ENCODE assay signal across 8 mouse cellular contexts in genomic region chr12:52637506-52638249, GRCm38 (mm10).
DNase-seq lines count a peak whose midpoint lies in the region; ATAC-seq and TF ChIP-seq lines count a peak whose summit lies in the region.

No protein-coding gene starts in this region.

- ATAC-seq in hindbrain, postnatal 0 days: peak; percentile 61; the same call in 1 of the 2 replicates
- ATAC-seq in megakaryocyte, adult 5-6 weeks (ENCODE audit: poor library complexity, severe bottlenecking): peak; percentile 80
- ATAC-seq in stomach, embryonic 14.5 days (ENCODE audit: insufficient number of reproducible peaks, insufficient read depth, low FRiP score, low read depth): no peak

- 54% methylated on average over 14 of the region's 14 CpGs for WGBS in hindbrain, postnatal 0 days
- 54% methylated on average over 14 of the region's 14 CpGs for WGBS in stomach, embryonic 14.5 days

- TF ChIP-seq CTCF in hindbrain, postnatal 0 days (IDR thresholded peaks at IDR 0.05; ENCODE audit: low read depth): peak; percentile 64

- H3K9me3 ChIP-seq in hindbrain, postnatal 0 days (ENCODE audit: low read length): no peaks in the 10 kb centered on the region
- no peaks in the 10 kb centered on the region for H3K9me3 ChIP-seq in stomach, embryonic 14.5 days (ENCODE audit: control insufficient read depth, low read depth, low read length)

- no peaks in the 10 kb centered on the region for H3K36me3 ChIP-seq in hindbrain, postnatal 0 days (ENCODE audit: insufficient read depth, low read length)
- H3K36me3 ChIP-seq in stomach, embryonic 14.5 days (ENCODE audit: control insufficient read depth, insufficient read depth, low read length): no peaks in the 10 kb centered on the region

- no peak overlapping the region for H3K27ac ChIP-seq in hindbrain, postnatal 0 days
- peak overlapping the region; percentile 58; the same call in 1 of the 2 replicates for H3K27ac ChIP-seq in stomach, embryonic 14.5 days (ENCODE audit: low read length)

- 0 out of 2 replicates have a peak overlapping the region, but pooled peaks have one; percentile 10 for H3K4me2 ChIP-seq in hindbrain, postnatal 0 days (ENCODE audit: low read depth, low read length)
- H3K4me2 ChIP-seq in stomach, embryonic 14.5 days (replicated peaks; ENCODE audit: low read depth, low read length): no peak overlapping the region

- 0 out of 2 replicates have a peak overlapping the region, but pooled peaks have one; percentile 7 for H3K4me3 ChIP-seq in hindbrain, postnatal 0 days (ENCODE audit: low read length)
- no peak overlapping the region for H3K4me3 ChIP-seq in stomach, embryonic 14.5 days (ENCODE audit: low read depth, low read length)

- H3K27me3 ChIP-seq in hindbrain, postnatal 0 days (ENCODE audit: insufficient read depth, low read length): no peaks in the 10 kb centered on the region
- H3K27me3 ChIP-seq in stomach, embryonic 14.5 days (ENCODE audit: control insufficient read depth, insufficient read depth, low read length): no peaks in the 10 kb centered on the region

- no peak overlapping the region for H3K9ac ChIP-seq in hindbrain, postnatal 0 days (replicated peaks; ENCODE audit: low read length)
- H3K9ac ChIP-seq in stomach, embryonic 14.5 days (replicated peaks; ENCODE audit: low read depth, low read length): no peak overlapping the region

- H3K4me1 ChIP-seq in hindbrain, postnatal 0 days (ENCODE audit: insufficient read depth, low read length): no peaks in the 10 kb centered on the region
- H3K4me1 ChIP-seq in stomach, embryonic 14.5 days (ENCODE audit: control insufficient read depth, insufficient read depth, low read length): peaks cover 10% of the 10 kb centered on the region

- DNase-seq in urinary bladder, postnatal 25 days (ENCODE audit: low spot score): peak; percentile 31
- DNase-seq in urinary bladder, postnatal 10 days (ENCODE audit: low spot score): no peak
- peak; percentile 67 to 73 for DNase-seq in cerebellum, postnatal 14 days
- peak; percentile 31 to 35 for DNase-seq in frontal cortex, postnatal 25 days (ENCODE audit: low spot score in 2 of 2)
- peak; percentile 82 for DNase-seq in hindbrain, postnatal 0 days (ENCODE audit: low spot score)
- DNase-seq in layer of hippocampus, postnatal 25 days (ENCODE audit: extremely low spot score in 1 of 2, low spot score in 1 of 2): peak; percentile 27 to 57
